Mouse (Mus musculus) lung, embryonic 14.5 days (tissue): ENCODE data around the gene Brsk1. TPM values are rescaled to one million over a fixed set of nuclear protein-coding genes. Genes with fewer than 3 reads are reported as not detected.

Experiments
- ATAC-seq: fragments of 200-750 bp; cut with Nextera tagmentation; 2 replicates; pipeline ENCODE4 v1.8.0; 2017; ENCODE audit warnings: mild to moderate bottlenecking, moderate TSS enrichment, moderate library complexity; ENCODE audit not compliant: insufficient read depth
- DNase-seq: peaks from one replicate; pipeline ENCODE4 v3.0.0-alpha.2; 2015
- H3K27ac ChIP-seq: fragments of 300-500 bp; sonication (generic); 2 replicates; pipeline ENCODE4 v1.5.1; 2014; ENCODE audit warnings: low read depth, mild to moderate bottlenecking, moderate library complexity
- H3K27me3 ChIP-seq: fragments of 300-500 bp; sonication (generic); 2 replicates; pipeline ENCODE4 v1.6.1; 2014; ENCODE audit warnings: low read length, control low read depth; ENCODE audit not compliant: insufficient read depth
- H3K36me3 ChIP-seq: fragments of 300-500 bp; sonication (generic); 2 replicates; pipeline ENCODE4 v1.6.1; 2014; ENCODE audit warnings: control low read depth; ENCODE audit not compliant: insufficient read depth
- H3K4me1 ChIP-seq: fragments of 300-500 bp; sonication (generic); 2 replicates; pipeline ENCODE4 v1.6.1; 2014; ENCODE audit warnings: antibody characterized with exemption, control low read depth; ENCODE audit not compliant: insufficient read depth
- H3K4me2 ChIP-seq: fragments of 300-500 bp; sonication (generic); 2 replicates; pipeline ENCODE4 v1.6.1; 2014; ENCODE audit warnings: mild to moderate bottlenecking
- H3K4me3 ChIP-seq: fragments of 300-500 bp; sonication (generic); 2 replicates; pipeline ENCODE4 v1.5.1; 2014; ENCODE audit warnings: low read depth, low read length
- H3K9ac ChIP-seq: fragments of 300-500 bp; sonication (generic); 2 replicates; pipeline ENCODE4 v1.6.1; 2014
- H3K9me3 ChIP-seq: fragments of 300-500 bp; sonication (generic); 2 replicates; pipeline ENCODE4 v1.6.1; 2016; ENCODE audit warnings: low read depth, low read length, control low read depth
- CTCF ChIP-seq: IDR thresholded peaks from 2 replicates; pipeline ENCODE4 v1.5.1; 2016; ENCODE audit warnings: antibody characterized with exemption, low read depth
- WGBS: fragments of 180-500 bp; shearing (Covaris S2); extraction: QIAGEN DNeasy Blood & Tissue Kit; methylation state at CpG from one replicate; pipeline ENCODE4 v1.1.7; 2014; 5-methylcytosine and 5-hydroxymethylcytosine counted together
- polyA plus RNA-seq: library from polyadenylated mRNA; unstranded; fragments of >200 nt; fragmentation: Nextera tagmentation; extraction: Ambion mirVana; gene quantifications from 2 replicates; pipeline ENCODE4 v1.2.1, GENCODE M21; 2014

The Brsk1 gene
- polyA plus RNA-seq, 1 experiment from 2014 or later: 1.6 TPM

DNA sequence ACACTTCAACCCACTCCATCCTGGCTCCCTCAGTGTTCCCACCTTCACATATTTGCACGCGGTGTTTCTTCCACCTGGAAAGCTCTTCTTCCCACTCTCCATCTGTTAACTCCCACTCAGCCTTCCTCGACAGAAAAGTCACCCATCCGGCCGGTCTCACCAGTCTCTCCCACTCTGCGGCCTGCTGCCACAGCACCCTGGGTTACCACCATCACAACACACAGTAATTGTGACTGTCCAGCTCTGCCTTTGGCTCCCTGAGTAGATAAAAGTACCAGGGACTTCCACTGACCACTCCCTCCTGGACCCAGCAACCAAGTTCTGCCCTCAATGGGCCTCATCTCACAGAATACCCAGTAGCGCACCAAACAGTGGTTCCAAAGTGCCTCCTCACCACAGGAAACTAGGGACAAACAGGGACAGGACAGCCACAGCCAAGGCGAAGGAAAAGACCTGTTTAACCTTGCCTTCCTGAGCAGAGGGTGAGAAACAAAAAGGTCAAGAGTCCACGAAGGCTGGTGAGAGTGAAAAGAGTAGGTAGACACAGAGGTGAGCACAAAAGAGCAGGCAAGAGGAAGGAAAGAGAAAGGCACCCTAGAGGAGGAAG lies 32.8 kb upstream of the Brsk1 start:
- Histone ChIP-seq H3K9me3 (no peaks in the 10 kb centered on the region), H3K36me3 (peaks cover 15% of the 10 kb centered on the region), H3K9ac (peak overlapping the region; percentile 90), H3K4me1 (0 out of 2 replicates have a peak, but pooled peaks cover 6% of the 10 kb centered on the region), H3K4me2 (peak overlapping the region; percentile 93), H3K27ac (peak overlapping the region; percentile 96), H3K27me3 (no peaks in the 10 kb centered on the region), H3K4me3 (peak overlapping the region; percentile 89)
- 27% methylated on average over 9 of the region's 9 CpGs for whole genome bisulfite sequencing
- TF ChIP-seq CTCF: no peak
- ATAC-seq (no peak), DNase-seq (peak; percentile 4)

DNA sequence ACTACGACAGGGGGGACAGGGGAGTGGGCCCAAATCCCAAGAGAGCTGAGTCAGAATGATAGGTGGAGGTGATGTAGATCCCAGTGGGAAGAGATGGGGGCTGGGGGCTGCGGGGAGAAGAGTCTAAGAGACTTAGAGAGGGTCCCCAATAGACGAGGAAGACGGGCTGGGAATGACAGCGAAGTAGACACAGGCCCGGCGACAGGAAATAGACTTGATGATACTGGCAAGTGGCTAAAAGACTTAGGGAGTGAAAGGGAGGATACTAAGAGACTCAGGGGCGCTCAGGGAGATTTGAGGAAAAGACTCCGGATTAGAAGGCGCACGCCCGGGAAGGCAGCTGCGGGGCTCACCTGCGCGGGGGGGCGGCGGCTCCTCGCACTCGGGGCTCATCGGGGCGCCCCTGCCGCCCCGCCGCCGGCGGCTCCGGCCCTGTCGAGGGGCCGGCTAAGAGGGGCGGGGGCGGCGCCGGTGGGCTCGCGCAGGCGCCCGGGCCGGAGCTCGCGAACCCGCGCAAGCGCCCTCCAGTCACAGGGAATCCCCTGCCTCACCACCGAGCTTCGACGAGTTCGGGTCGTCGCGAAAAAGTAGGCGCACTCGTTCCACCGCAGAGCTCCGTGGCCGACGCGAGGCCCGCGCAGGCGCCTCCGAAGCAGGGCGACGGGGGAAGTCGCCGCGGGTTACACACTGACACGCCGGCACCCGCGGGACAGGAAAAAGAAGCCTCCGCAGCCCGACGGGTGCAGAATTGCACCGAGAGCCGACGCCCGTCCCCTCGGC lies 32.1 kb upstream of the Brsk1 start:
- Histone ChIP-seq H3K4me1 (0 out of 2 replicates have a peak, but pooled peaks cover 6% of the 10 kb centered on the region), H3K27me3 (no peaks in the 10 kb centered on the region), H3K4me2 (peak overlapping the region; percentile 93), H3K9me3 (no peaks in the 10 kb centered on the region), H3K36me3 (peaks cover 18% of the 10 kb centered on the region), H3K9ac (peak overlapping the region; percentile 90), H3K4me3 (peak overlapping the region; percentile 89), H3K27ac (peak overlapping the region; percentile 96)
- ATAC-seq: peak; percentile 74
- DNase-seq: peak; percentile 68
- TF ChIP-seq CTCF: no peak
- under 1% methylated on average over 75 of the region's 78 CpGs for WGBS

GRCm38 (mm10) chr7:4658912-4659551 lies 31.4 kb upstream of the Brsk1 start, which contains the start of gene Ppp6r1:
Ppp6r1 (minus strand) TSS chr7:4659019.
- H3K27me3 ChIP-seq: no peaks in the 10 kb centered on the region
- ATAC-seq: peak; percentile 97
- peak; percentile 55 for TF ChIP-seq CTCF
- WGBS: under 1% methylated on average over 54 of the region's 54 CpGs
- peaks cover 18% of the 10 kb centered on the region for H3K36me3 ChIP-seq
- H3K27ac ChIP-seq: peak within 1 kb of the TSS; percentile 96
- H3K9ac ChIP-seq: peak within 1 kb of the TSS; percentile 90
- H3K4me3 ChIP-seq: peak within 1 kb of the TSS; percentile 89
- no peaks in the 10 kb centered on the region for H3K9me3 ChIP-seq
- 0 out of 2 replicates have a peak, but pooled peaks cover 6% of the 10 kb centered on the region for H3K4me1 ChIP-seq
- H3K4me2 ChIP-seq: peak within 1 kb of the TSS; percentile 93
- DNase-seq: peak; percentile 98

DNA sequence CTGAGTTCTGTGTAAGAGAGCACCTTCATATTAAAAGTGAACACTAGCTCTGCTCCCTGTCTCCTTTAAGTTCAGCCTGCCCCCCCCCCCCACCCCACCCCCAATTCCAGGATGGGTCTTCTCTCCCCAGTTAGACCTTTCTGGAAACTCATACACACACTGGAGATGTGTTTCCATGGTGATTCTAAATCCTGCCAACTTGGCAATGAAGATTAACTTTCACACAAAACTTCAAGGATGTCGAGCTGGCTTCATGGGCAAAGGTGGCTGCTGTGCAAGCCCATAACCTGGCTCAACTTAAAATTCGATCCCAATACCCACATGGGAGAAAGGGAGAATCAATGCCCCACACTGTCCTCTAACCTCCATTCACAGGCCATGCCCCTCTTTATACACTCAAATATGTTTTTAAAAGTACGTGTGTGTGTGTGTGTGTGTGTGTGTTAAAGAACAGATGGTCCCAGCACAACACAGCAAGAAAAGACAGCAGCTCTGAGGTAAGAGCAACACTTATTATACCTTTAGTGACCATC lies 30.4 kb upstream of the Brsk1 start:
- ATAC-seq (no peak), DNase-seq (peak; percentile 23)
- no peaks in the 10 kb centered on the region for H3K9me3 ChIP-seq

GRCm38 (mm10) chr7:4663179-4663578 lies 27.2 kb upstream of the Brsk1 start:
- DNase-seq: no peak
- Histone ChIP-seq H3K9ac (no peak overlapping the region), H3K4me3 (no peak overlapping the region), H3K36me3 (peaks cover 42% of the 10 kb centered on the region), H3K4me1 (no peaks in the 10 kb centered on the region), H3K27me3 (no peaks in the 10 kb centered on the region), H3K27ac (no peak overlapping the region), H3K9me3 (no peaks in the 10 kb centered on the region), H3K4me2 (no peak overlapping the region)
- no peak for ATAC-seq
- WGBS: 69% methylated on average over 8 of the region's 8 CpGs
- no peak for TF ChIP-seq CTCF

More for the DNA sequence above, 30.4 kb upstream of the Brsk1 start:
- peak overlapping the region; percentile 93 for H3K4me2 ChIP-seq
- WGBS: 50% methylated on average over 3 of the region's 3 CpGs
- H3K27me3 ChIP-seq: no peaks in the 10 kb centered on the region
- H3K4me3 ChIP-seq: peak overlapping the region; percentile 89
- peak overlapping the region; percentile 90 for H3K9ac ChIP-seq
- H3K36me3 ChIP-seq: peaks cover 26% of the 10 kb centered on the region
- H3K4me1 ChIP-seq: 0 out of 2 replicates have a peak, but pooled peaks cover 6% of the 10 kb centered on the region
- TF ChIP-seq CTCF: no peak
- peak overlapping the region; percentile 96 for H3K27ac ChIP-seq

GRCm38 (mm10) chr7:4663742-4664141 lies 26.7 kb upstream of the Brsk1 start:
- peaks cover 45% of the 10 kb centered on the region for H3K36me3 ChIP-seq
- 87% methylated on average over 2 of the region's 2 CpGs for WGBS

More at GRCm38 (mm10) chr7:4663742-4664141, 26.7 kb upstream of the Brsk1 start:
- ATAC-seq (no peak), DNase-seq (no peak)
- H3K9me3 ChIP-seq: no peaks in the 10 kb centered on the region
- no peak overlapping the region for H3K9ac ChIP-seq
- H3K27me3 ChIP-seq: no peaks in the 10 kb centered on the region
- TF ChIP-seq CTCF: no peak
- H3K27ac ChIP-seq: no peak overlapping the region
- no peaks in the 10 kb centered on the region for H3K4me1 ChIP-seq
- no peak overlapping the region for H3K4me2 ChIP-seq
- H3K4me3 ChIP-seq: no peak overlapping the region
